Mouse (Mus musculus) large intestine, adult 2 months (tissue): ENCODE results near the gene Gm13285. TPM values are rescaled to one million over a fixed set of nuclear protein-coding genes. Genes with fewer than 3 reads are reported as not detected.

ENCODE experiments used
- polyA plus RNA-seq: library from polyadenylated mRNA; depleted of rRNA; stranded (reverse); fragments of >200 nt; gene quantifications from 2 replicates; pipeline ENCODE4 v1.2.3, GENCODE M21; 2012; rRNA removed

Gm13285 gene
- polyA plus RNA-seq, 1 experiment, result not detected

Other genes with a start within 250 kb of the Gm13285 start
- not detected in 2 replicates for gene Ifna15, start 241.4 kb upstream of the Gm13285 start, polyA plus RNA-seq
- not detected in 2 replicates for gene Ifna14, start 227.9 kb upstream of the Gm13285 start, polyA plus RNA-seq
- gene Ifna9, start 207.3 kb upstream of the Gm13285 start, polyA plus RNA-seq, result not detected in 2 replicates
- not detected in 2 replicates for gene Ifna12, start 196.3 kb upstream of the Gm13285 start, polyA plus RNA-seq
- gene C87499, start 165.3 kb upstream of the Gm13285 start, polyA plus RNA-seq, result not detected in 2 replicates
- gene Ifna13, start 155.2 kb upstream of the Gm13285 start, polyA plus RNA-seq, result not detected in 2 replicates
- not detected in 2 replicates for gene Ifna16, start 122.7 kb upstream of the Gm13285 start, polyA plus RNA-seq
- gene Ifna2, start 115.8 kb upstream of the Gm13285 start, polyA plus RNA-seq, result not detected in 2 replicates
- gene Ifnab, start 108.3 kb upstream of the Gm13285 start, polyA plus RNA-seq, result not detected in 2 replicates
- gene Gm26566, start 77.9 kb upstream of the Gm13285 start, polyA plus RNA-seq, result 0.15 and 0.21 TPM in 2 replicates
- gene Klhl9, start 77.2 kb upstream of the Gm13285 start, polyA plus RNA-seq, result 7.2 and 12.3 TPM in 2 replicates
- not detected in 2 replicates for gene Gm13271, start 44.8 kb upstream of the Gm13285 start, polyA plus RNA-seq
- not detected in 2 replicates for gene Gm13283, start 39.5 kb upstream of the Gm13285 start, polyA plus RNA-seq
- not detected in 2 replicates for gene Gm13290, start 25.8 kb upstream of the Gm13285 start, polyA plus RNA-seq
- not detected in 2 replicates for gene Gm13289, start 22.7 kb upstream of the Gm13285 start, polyA plus RNA-seq
- gene Gm13272, start 19.8 kb upstream of the Gm13285 start, polyA plus RNA-seq, result not detected in 2 replicates
- gene Ifnz, start 17.5 kb upstream of the Gm13285 start, polyA plus RNA-seq, result not detected in 2 replicates
- not detected in 2 replicates for gene Gm13276, start 14.0 kb upstream of the Gm13285 start, polyA plus RNA-seq
- gene Gm13277, start 11.0 kb upstream of the Gm13285 start, polyA plus RNA-seq, result not detected in 2 replicates
- not detected in 2 replicates for gene Gm13278, start 8.1 kb upstream of the Gm13285 start, polyA plus RNA-seq
- not detected in 2 replicates for gene Gm13275, start 5.2 kb upstream of the Gm13285 start, polyA plus RNA-seq
- gene Gm13279, start 2.3 kb upstream of the Gm13285 start, polyA plus RNA-seq, result not detected in 2 replicates
- gene Gm13287, start 3.6 kb downstream of the Gm13285 start, polyA plus RNA-seq, result not detected in 2 replicates
- not detected in 2 replicates for gene Gm13288, start 5.9 kb downstream of the Gm13285 start, polyA plus RNA-seq
- gene Ifna7, start 16.6 kb downstream of the Gm13285 start, polyA plus RNA-seq, result not detected in 2 replicates
- not detected in 2 replicates for gene Ifna11, start 20.3 kb downstream of the Gm13285 start, polyA plus RNA-seq
- gene Ifna6, start 27.8 kb downstream of the Gm13285 start, polyA plus RNA-seq, result not detected in 2 replicates
- not detected in 2 replicates for gene Ifna5, start 35.9 kb downstream of the Gm13285 start, polyA plus RNA-seq
- not detected in 2 replicates for gene Ifna4, start 42.2 kb downstream of the Gm13285 start, polyA plus RNA-seq
- not detected in 2 replicates for gene Ifna1, start 50.4 kb downstream of the Gm13285 start, polyA plus RNA-seq
- gene Ifne, start 80.5 kb downstream of the Gm13285 start, polyA plus RNA-seq, result not detected in 2 replicates